Mouse (Mus musculus) ES-Bruce4 (cell line): ENCODE measurements around the gene Eef2kmt.
"Not testable (repeated sequence)": the region's sequence is repeated elsewhere in the genome, so short reads cannot be mapped to it uniquely, and the experiment has no call there.

ENCODE experiments used
- CTCF ChIP-seq: IDR thresholded peaks from one replicate; pipeline ENCODE4 v1.8.1; 2011; ENCODE audit warnings: low read depth, low read length
- EP300 ChIP-seq: IDR thresholded peaks from 2 replicates; pipeline ENCODE4 v1.6.1; 2011; ENCODE audit warnings: low read depth, low read length; ENCODE audit not compliant: insufficient read depth
- POLR2A ChIP-seq: IDR thresholded peaks from one replicate; pipeline ENCODE4 v1.8.1; 2011; ENCODE audit warnings: low read length; ENCODE audit not compliant: insufficient read depth

DNA sequence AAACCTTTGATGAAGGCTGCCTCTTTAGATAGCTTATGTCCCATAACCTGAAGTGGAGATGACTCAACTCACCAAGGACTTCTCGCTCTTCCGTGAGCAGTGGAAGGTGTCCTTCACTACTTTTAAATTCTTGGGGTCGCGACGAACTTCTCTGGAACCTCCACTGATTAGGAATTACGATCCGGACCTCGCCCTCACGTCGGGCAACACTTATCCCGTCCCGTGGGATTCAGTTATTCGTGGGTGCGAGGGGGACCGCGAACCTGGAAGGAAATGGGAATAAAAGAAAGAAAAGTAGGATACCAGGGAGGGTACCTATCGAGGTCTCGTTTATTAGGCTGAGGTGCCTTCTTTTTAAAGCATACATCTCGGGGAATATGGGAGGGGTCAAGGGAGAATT, 28.3 kb downstream of the Eef2kmt start:
- TF ChIP-seq CTCF, POLR2A, EP300: not testable (repeated sequence)
